Mouse (Mus musculus) heart, postnatal 0 days (tissue): ENCODE measurements at regions not wholly inside any gene's neighbourhood (a gene's known extent, or its start where the extent isn't known, plus 50 kb on each side); places are given as distances from the start of the nearest gene placed in this dataset.

ENCODE experiments used
- CTCF ChIP-seq: IDR thresholded peaks from 2 replicates; pipeline ENCODE4 v1.5.1; 2016; ENCODE audit warnings: antibody characterized with exemption, control low read depth, low read depth
- EP300 ChIP-seq: IDR thresholded peaks from 2 replicates; pipeline ENCODE4 v1.6.1; 2016; ENCODE audit warnings: antibody characterized with exemption, low read depth

- TF ChIP-seq CTCF = no peak
- no peak for TF ChIP-seq EP300
These were observed 100.0 kb downstream of the Tmem30b start for GRCm38 (mm10) chr12:73446148-73446547.
